Mouse (Mus musculus): Measurements from ENCODE around the gene Pcnx3.

Pcnx3 gene

DNA sequence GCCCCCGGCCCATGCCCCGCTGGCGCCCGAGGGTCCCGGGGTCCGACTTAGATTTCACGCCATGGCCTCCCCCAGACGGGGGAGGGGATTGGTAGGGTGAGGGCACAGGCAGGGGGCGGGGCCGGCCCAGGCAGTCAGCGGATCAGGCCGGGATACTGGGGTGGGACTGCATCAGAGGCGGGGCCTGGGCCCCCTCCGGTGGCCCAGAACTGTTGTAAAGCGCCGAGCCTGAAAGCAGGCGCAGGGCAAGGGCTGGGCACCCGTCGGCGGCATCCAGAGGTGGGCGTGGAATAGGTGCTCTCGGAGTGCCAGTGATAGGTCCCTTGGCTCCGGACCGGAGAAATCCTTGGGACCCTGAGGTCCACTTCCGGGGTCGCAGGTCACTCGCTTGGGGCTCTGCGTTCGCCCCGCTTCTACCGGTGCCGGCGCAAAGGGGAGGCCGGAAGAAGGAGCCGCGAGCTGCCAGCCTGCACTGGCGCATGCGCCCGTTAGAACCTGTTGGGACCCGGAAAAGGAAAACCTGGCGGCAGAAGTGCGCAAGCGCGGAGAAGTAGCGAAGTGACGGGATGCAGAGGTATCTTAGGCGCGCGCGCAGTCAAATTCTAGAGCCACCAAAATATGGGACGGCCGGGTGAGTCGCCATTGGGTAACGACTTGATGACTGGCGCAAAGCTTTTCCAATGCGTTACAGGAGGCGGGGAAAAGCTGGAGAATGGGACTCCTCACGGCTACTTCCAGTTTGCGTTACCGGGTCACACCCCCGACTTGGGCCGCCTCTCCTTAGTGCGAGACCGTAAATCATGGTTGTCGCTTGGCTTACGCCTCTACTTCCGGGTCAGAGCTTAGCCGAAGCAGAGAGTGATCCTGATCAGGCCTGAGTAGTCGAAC is at the start of gene Pcnx3, which contains the start of gene Map3k11:
Gene Pcnx3 (minus strand): TSS at position 709 of the 888 bp plus-strand sequence.
Gene Map3k11 (plus strand): TSS at position 543 of the 888 bp plus-strand sequence.
- DNase-seq: peak; percentile 90 to 91

DNA sequence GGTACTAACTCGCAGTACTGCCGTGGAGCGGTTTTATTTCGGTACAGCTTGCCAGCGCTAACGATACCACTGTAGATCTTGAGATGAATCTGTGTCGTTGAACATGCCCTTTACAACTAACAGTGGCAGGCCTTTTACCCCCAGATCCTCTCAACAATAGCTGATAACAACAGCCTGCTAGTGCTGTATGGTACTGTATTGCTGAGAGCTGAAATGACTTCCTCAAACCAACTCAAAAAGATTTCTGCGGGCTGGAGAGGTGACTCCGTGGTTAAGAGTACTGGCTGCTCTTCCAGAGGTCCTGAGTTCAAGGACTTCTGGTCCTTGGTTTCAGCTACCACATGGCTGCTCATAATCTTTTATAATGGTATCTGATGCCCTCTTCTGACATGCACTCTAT is 45.6 kb upstream of the Pcnx3 start:
- DNase-seq: no peak

DNA sequence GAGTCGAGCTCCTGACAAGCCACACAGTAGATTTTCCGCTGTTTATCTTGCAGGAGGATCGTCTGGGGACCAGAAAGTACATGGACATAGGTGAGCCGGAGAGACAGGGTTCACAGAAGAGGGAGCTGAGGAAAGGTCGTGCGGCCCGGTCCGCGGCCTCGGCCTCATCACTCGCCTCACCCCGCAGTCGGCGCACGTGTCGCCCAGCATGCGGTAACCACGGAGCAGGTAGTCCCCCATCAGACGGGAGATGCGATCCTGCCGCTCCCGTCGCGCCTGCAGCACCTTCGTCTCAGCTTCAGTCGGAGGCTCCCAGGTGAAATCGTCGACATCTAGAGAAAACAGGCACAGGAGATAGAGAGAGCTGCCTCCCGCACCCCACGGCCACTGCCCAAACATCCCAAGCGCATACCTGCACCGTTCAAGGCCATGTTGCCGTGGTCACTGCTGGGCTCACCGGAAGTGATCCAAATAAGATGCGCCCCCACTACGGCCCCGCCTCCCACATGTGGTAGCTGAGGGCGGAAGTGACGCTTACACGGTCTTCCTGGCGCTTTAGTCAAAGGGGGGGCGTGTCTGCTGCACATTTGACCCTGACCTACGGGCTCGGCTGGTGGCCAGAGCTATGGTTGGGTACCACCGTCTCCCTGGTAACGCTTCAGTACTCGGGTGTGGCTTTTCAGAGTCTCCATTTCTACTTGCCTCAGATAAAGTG is 42.7 kb upstream of the Pcnx3 start:
- DNase-seq: peak; percentile 95 to 96

DNA sequence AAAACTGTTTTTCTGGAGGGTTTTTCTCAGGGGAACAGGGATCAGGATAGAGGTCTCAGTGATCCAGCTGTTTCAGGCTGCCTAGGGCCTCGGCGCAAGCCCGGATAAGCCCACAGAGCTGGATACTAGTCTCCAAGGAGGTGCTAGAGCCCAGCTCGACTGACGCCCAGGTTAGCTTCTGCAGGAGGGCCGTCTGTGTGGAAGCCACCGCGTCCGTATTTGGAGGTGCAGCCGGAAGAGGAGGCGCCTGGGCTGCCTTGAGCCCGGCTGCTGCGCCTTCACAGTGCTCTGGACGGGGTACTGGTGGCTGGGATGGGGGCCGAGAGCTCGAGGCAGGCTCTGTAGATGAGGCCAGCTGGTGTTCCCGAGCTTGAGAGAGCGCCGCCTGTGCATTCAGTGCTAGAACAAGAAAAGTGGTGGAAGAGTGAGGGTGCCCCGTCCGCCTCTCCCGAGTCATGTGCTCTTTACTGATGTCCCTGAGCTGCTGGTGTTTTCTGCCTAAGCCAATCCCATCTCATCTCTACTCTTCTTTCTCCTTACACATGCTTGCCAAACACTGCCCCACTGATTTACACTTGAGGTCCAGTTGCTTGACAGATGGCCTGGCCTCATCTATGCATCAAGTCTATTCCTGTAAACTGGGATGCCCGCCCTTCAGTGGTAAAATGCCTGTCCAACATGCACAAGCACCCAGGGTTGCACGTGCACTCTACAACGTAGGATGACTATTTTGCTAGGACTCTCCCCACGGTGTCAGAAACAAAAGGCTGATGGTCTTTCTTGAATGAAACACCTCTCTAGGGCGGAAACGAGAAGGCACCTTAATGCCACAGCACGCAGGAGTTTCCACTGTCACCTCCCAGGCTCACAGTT is 41.8 kb upstream of the Pcnx3 start:
- peak; percentile 38 to 40 for DNase-seq

DNA sequence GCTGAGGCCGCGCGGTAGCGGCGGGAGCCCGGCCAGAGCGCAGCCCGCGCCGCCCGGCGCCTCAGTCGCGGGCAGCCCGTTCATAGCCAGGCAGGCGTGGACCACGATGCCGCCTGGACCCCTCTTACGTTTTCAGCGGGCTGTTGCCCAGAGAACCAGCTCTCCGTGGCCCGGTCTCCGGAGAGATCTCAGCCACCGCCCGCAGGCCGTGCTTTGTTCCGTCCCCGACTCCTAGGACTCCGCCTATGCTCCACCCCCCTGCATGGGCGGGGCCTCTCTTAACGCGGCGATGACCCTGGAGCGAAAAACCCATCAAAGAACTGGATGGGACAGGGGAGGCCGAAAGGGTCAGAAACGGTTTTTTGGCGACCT is 40.7 kb upstream of the Pcnx3 start, which contains the start of gene Fam89b:
Gene Fam89b (minus strand): TSS at position 210 of the 372 bp plus-strand sequence.
- peak; percentile 91 for DNase-seq

DNA sequence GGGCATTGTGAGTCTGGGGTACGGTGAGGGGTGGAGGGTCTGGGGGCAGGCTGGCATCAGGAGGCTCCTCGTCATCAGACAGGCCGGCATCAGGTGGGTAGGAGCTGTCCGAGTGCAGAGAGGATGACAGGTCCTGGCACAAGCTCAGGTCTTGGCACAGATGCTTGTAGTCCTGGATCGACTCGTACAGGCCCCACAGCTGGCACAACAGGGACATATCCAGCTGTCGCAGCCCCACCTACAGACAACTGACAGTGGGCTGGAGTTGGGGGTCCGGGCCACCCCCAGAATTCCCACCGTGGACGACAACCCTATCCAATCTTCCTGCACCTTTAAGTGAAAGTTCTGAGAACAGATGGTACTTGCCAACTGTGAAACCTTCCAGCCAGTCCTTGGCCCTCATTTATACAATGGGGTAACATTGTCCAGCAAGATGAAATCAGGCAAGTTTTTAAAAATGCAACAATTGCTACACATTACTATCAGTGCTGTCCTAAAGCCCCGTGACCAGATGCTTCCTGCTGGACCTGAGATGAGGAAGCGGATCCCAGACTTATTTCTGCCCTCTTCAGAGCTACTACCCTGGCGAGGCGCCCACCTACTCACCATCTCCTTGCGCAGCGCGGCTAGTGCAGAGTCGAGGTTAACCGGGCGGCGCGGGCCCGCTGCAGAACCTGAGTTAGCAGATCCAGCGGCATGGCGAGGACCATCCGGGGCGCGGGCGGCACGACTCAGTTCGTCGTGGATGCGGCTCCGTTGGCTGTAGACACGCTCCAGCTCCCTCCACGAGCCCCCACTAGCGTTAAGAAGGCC is 40.1 kb upstream of the Pcnx3 start:
- peak in 1 of 2 experiments; percentile 27 for DNase-seq

DNA sequence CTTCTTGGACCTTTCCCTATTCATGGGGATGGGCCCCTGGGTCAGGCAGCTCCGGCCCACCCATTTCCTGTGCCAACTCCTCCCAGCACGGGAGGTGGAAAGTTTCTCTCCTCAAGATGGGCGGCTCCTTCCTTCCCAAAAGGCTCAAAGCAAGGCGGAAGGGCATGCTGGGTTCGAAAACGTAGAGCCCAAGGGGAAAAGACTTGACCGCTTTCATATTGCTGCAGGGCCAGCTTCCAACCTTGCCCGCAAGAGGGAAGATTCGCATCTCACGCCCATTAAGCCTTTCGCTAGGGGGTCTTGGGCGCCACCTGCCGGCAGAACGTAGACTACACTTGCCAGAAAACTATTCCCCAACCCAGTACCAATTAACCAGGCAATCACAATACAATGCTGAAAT is 39.0 kb upstream of the Pcnx3 start:
- peak; percentile 93 to 94 for DNase-seq

DNA sequence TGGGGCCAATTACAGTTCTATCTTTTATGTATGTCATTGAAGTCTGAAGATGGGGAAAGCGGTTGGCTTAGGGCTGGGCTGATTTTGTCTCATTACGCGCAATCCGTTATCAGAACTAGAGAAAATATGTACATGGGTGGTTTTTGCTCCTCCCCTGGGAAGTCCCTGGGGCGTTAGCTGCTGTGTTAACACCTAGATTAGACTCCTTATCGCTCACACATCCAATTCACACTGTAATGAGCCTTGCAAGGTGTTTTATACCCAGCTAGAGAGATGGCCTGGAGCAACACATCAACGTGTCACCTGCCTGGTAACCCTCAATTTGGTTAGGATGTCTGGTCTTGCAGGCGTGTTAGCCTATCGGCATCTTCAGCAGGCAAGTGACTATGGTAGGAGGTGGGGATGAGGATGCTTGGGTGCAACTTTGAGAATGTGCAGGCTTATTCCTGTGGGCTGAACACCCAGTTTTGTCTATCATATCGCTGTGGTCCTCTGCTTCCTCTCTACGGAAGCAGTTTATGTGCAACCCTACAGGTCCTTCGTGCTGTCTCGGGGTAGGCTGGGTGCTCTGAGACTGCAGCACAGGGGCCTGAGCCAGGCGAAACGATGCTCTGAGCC is 38.4 kb upstream of the Pcnx3 start:
- DNase-seq: peak; percentile 53 to 59

DNA sequence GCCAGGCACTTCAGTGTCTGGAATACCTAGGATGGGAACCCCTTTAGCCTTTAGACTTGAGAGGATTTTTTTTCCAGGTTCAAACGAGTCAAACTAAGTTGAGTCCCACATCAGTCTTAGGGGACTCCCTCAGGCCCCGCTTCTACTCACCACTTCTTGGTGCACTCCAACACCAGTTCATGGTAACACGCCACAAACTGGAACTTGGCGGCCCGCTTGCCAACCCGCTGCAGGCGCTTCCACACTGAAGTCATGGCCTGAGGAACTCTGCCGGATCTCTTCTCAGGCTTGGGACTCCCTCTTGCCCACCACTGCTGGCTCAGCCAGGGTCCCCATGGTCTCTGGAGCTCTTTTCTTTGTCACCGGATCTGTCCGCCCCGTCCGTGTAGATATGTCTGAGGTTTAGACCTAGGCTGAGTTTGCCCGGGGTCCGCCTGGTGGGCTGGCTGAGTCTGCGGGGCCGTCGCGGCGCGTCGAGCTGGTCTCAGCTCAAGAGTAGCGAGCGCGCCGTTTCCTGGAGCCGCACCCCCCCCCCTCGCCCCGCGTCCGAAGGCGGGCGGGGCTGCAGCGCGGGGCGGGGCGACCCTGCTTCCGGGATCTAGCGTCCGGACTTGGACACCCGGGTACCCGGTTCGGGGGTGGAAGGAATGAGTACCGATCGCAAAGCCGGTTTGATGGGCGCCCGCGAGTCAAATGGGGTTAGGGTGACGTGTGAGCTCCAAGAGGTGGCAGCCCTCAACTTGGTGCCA is 37.2 kb upstream of the Pcnx3 start, which contains the start of gene Ehbp1l1:
Gene Ehbp1l1 (minus strand): TSS at position 551 of the 749 bp plus-strand sequence.
- DNase-seq: peak; percentile 73 to 74

DNA sequence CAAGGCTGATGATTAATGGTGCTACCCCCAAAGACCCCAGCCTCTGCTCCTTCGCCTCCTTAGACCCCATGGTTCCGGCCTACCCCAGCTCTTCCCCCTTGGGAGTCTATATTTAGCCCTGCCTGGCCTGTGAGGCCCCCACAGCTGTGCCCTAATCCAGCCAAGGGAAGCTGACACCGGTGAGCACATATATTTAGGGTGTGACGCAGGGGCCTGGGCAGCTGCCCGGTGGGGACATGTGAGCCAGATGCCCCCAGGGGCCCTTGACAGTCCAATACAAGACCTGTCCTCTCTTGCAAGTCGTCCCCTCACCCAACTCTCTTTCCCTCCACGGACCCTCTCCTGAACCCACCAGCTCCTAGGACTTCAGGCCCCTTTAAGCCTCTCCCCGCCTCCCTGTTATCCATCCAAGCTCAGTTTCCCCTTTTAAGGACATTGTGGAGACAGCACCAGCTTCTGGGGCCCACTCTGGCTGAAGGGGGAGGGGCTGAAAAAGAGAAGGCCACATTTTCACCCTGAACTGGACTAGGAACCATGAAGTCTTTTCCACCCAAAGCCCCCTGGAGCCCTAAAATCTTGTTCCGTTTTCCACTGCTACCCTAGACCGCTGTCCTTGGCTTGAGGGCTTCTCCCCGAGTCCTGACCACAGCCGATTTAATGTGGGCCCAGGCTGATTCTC is 36.5 kb upstream of the Pcnx3 start:
- peak in 1 of 2 experiments; percentile 19 for DNase-seq

DNA sequence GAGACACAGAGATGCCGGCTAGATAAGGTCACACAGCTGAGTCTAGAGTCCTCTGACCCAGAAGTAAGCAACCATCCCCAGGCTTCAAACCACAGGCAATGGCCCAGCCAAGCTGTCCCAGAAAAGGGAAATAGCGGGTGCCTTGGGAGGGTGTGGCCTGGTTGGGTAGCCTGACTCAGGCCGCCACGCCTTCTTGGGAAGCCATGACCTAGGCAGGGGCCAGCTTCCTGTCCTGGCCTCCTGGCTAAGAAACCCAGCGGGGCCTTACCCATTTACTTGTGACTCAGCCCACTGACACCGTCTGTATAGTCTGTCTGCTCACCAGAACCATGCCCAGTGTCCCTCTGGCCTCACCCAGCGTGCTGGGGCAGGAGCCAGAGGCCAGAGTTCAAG is 35.8 kb upstream of the Pcnx3 start:
- peak; percentile 64 to 66 for DNase-seq

DNA sequence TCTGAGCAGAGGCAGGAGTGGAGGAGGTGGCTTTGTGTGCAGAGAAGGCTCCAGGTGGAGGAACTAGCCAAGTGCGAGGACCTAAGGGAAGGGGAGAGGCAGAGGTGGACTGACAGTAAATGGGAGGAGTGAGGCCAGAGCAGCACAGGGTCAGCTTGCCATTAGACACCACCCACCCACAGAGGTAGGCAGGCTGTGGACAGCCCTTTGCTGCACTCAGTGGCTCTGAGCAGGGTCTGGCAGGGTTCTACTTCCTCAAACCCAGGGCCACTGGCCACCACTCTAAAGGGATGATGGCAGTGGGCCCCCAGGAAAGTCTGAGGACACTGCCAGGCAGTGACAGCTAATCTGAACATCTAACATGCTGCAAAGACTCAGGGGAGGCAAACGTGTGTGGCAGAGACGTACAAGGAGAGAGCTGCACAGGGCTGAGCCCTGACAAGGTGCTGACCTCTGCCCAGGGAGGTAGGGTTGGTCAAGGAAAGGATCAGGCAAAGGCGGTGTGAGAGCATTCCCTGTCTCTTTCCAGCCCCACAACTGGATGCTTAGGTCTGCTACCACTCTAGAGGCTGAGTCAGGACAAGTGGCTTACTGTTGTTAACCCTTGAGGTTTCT is 35.3 kb upstream of the Pcnx3 start:
- DNase-seq: no peak

DNA sequence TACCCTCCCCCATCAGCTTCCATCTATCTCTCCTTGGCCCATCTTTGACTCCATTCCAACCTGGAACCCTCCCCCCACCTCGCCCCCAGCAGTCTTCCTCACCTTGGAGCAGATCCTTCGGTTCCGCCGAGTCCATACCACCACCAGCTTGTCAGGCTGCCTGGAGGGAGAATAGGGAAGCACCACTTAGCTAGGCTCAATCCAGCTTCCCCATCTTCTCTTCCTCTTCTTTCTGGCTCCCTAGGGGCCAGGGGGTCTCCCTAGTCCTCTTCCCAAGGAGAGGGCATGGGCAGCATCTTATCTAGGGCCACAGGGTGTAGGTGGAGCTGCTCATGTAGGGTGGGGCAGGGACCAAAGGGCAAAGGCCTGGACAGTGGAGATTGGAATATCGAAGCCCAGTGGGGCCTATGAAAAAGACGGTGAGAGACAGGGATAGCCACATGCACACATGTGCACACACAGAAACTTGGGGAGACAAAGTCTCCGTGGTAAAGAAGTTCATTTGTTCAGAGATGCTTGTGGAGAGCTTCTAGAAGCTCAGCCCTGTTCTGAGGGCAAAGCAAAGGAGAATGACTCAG is 34.2 kb upstream of the Pcnx3 start:
- DNase-seq: no peak

DNA sequence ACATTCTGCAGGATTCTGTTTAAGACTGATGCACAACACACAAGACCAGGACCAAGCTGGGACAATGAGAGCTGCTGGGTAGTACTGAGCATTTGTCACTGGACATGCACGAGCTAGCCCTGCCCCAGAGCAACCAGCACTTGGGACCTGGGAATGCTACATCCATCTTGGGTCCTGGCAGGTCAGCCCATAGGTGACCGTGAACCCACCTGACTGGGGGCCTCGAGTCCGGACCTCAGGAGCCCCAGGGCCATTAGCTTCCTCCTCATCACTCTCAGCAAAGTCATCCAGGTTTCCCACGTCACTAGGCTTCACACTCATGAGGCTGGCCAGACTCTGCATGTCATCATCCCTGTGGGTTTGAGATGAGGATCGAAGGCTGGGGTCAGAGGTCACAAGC is 32.5 kb upstream of the Pcnx3 start:
- DNase-seq: no peak

DNA sequence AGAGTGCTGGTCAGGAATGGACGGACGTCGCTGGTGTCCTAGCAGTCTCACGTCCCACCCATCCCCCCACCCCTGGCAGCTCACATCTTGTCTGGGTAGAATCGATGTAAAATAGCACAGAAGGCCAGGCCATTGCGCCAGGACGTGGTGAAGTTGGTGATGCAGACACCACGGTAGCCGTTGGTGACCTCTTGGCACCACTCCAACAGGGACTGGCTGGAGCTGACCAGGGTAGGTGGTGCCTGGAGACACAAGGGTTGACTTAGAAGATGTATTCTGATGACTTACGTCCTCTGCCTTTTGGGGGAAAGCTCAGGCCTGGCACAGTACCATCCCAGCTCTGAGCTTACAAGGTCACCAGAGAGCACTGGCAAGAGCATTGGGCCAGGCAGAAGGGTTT is 28.2 kb upstream of the Pcnx3 start:
- DNase-seq: no peak

DNA sequence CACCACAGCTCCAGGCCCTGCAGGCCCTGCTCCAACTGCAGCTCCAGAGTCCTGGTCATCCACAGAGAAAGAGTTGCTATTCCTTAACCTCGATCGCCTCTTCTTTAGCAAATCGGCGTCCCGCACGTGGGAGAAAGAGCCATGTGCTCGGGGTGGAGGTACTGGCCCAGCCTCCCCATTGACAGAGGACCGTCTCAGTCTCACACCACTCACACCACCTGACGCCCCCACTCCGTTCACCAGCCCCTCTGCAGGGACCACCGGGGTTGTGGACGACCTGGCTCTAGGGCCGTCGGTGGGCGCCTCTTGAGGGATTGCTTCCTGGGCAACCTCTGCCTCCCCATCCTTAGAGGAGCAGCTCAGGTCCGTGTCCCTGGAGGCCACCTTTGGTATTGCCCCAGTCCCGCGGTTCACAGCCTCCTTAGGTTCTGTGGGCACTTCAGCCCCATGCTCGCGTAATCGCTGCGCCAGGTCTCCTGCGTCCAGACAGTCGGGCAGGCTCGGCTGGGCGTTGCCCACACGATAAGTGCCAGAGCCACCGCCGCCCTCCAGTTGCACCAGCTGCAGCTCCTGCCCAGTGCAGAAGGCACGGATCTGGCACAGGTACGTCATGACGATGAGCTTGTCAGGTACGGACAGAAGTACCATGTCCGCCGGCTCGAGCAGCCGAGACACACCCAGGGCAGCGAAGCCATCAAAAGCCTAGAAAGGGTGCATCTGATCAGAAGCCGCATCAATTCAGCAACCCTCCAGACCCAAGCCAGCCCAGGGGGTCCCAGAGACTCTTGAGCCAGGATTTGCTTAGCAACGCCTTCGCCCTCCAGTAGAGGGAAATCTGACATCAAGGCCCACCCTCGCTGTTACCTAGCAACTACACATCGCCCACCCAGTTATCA is 27.3 kb upstream of the Pcnx3 start:
- DNase-seq: peak; percentile 18 to 27

DNA sequence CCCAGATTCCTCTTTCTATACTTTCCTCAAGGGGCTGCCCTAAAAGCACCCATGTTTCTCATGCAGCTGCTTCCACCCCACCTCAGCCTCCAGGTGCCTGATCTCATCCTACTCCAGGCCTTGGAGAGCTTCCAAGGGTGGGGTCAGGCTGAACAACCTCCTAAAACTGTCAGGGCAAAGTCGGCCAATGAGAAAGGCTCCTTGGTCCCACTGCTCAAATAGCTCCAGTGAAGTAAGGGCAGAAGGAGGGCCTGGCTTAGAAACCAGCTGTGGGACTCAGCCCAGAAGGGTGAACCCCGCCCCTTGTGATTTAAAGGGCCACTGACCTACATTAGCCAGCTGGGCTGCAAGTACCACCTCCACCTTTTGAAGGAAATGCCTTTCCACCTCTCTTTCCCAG is 25.0 kb upstream of the Pcnx3 start:
- no peak for DNase-seq

DNA sequence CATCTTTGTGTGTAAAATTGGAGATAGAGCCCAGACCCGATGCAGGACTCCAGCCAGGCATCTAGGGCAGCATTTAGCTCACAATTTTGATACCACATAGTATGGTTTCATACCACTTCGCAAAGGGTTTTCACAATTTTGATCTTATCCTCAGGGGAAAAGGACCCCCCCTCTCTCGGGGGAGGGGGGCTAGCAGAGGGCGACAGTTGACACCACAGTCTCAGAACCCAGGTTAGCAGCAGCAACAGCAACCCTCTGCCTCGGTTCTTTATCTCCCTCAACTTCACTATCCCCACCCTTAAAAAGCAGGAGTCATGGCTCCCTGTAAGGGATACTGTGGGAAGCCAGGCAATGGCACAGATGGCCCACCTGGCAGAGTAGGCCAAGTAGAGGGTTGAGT is 24.5 kb upstream of the Pcnx3 start:
- no peak for DNase-seq

Data from B cell, adult 2 months (primary cell).